Mouse (Mus musculus): ENCODE measurements at regions not wholly inside any gene's neighbourhood (a gene's known extent, or its start where the extent isn't known, plus 50 kb on each side); places are given as distances from the start of the nearest gene placed in this dataset.
A peak's percentile ranks its signal among the peaks of the same experiment; 100 is the strongest.
"Not testable (repeated sequence)": the region's sequence is repeated elsewhere in the genome, so short reads cannot be mapped to it uniquely, and the experiment has no call there.

DNA sequence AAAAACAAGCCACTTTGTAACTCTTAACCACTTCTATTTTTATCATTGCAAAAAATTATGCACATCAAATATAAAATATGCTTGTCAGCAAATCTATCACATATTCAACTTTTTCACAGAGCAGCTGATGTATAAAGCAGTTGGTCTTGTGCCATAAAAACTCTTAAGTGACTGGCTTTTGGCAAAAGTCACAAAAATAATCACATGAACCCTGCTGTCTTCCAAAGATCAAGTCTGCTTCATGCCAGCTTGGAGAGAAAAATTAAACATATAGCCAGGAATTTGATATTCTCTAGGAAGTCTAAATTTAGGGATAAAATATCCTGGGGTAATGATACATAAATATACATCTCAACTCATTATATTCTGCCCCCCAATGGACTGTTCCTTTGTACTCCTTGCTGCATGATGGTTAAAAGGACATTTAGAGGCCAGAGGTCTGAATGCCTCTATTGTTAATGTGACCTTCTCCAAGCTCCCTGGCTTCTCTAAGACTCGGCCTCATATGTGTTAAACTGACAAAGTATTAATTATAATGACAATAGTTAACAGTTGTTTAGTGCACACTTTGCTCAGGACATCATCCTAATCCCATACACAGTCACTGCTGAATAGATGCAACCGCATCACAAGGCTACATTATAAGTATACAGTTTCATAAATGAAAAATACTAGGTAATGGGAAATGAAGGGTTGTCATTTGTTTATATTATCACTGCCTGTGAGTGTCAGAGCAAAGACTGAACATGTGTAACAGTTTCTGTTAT, 422.9 kb upstream of the Hs3st1 start:
- ATAC-seq (replicated peaks; ENCODE audit: low FRiP score): no peak
- Histone ChIP-seq H3K9me3 (replicated peaks) (no peaks in the 10 kb centered on the region), H3K36me3 (no peaks in the 10 kb centered on the region), H3K27me3 (no peaks in the 10 kb centered on the region), H3K27ac (no peak overlapping the region), H3K4me3 (replicated peaks) (no peak overlapping the region), H3K4me1 (no peaks in the 10 kb centered on the region), H3K9ac (no peak overlapping the region), H3K4me2 (no peak overlapping the region)
- WGBS: 66% methylated on average over 2 of the region's 2 CpGs

DNA sequence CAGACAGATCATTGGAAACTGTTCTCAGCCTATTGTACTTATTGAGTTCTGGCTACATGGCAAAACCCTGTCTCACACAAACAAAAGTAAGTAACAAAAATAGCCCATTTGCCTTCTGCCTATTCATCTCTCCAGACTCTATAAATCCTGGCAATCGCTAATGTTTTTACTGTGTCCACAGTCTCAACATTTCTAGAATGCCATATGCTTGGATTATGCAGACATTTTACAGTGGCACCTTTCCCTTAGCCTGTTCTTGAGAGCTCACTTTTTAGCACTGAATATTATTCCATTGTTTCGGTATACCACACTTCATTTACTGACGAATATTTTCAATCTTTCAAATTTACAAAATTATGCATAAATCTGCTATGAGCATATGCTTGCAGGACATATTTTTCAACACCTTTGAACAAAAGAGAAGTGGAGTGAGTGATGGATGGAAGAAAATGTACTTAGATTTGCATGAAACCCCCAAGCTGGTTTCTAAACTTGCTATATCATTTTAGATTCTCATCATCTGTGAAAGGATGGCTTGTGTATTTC, 381.5 kb upstream of the Hs3st1 start:
- no peak for ATAC-seq (replicated peaks; ENCODE audit: low FRiP score)
- no peak overlapping the region for H3K4me2 ChIP-seq
- H3K9me3 ChIP-seq (replicated peaks): no peaks in the 10 kb centered on the region
- no peak overlapping the region for H3K27ac ChIP-seq
- H3K4me1 ChIP-seq: no peaks in the 10 kb centered on the region
- H3K4me3 ChIP-seq (replicated peaks): no peak overlapping the region
- 89% methylated on average over 3 of the region's 3 CpGs for WGBS
- H3K27me3 ChIP-seq: no peaks in the 10 kb centered on the region
- H3K36me3 ChIP-seq: no peaks in the 10 kb centered on the region
- H3K9ac ChIP-seq: no peak overlapping the region

DNA sequence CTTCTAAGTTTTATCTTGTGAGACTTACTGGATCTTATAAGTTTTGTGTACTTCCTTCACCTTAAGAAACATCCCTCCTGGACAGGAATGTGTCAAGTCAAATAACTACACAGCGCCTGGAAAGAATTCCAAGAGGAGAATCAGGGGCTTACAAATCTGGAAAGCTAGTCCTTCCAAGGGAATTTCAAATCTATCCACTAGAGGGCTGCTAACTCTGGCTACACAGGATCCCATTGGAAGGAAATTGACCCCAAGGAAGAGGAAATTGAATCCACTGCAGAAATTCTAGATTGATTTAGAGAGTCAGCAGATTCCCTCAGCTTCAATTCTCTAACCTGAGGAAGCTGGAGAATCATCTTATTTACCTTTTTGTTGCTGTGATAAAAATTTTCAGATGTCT, 369.1 kb upstream of the Hs3st1 start:
- Histone ChIP-seq H3K9me3 (replicated peaks) (no peaks in the 10 kb centered on the region), H3K4me3 (replicated peaks) (no peak overlapping the region), H3K4me1 (no peaks in the 10 kb centered on the region), H3K36me3 (no peaks in the 10 kb centered on the region), H3K27ac (no peak overlapping the region), H3K9ac (no peak overlapping the region), H3K4me2 (no peak overlapping the region), H3K27me3 (no peaks in the 10 kb centered on the region)
- ATAC-seq (replicated peaks; ENCODE audit: low FRiP score): no peak
- 74% methylated on average over 1 of the region's 1 CpGs for WGBS

DNA sequence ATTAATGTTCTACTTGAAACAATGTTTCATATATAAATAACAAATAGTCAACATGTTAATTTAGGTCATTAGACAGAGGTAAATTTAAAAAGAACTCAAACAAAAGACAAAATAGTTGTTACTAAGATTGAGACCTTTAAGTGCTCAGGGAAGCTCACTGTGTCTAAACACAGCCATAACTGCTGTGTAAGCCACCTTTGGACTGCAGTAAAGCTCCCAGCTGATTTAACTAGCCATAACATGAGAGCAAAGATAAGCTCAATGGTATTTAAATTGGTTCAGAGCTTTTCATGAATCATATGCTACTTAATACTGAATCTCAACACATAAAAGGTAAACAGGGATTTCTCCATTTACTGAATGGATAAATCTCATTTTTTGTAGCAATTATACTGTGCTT, 361.6 kb upstream of the Hs3st1 start:
- no peaks in the 10 kb centered on the region for H3K27me3 ChIP-seq
- H3K4me2 ChIP-seq: no peak overlapping the region
- no peak for ATAC-seq (replicated peaks; ENCODE audit: low FRiP score)
- no peak overlapping the region for H3K9ac ChIP-seq
- H3K4me3 ChIP-seq (replicated peaks): no peak overlapping the region
- H3K4me1 ChIP-seq: no peaks in the 10 kb centered on the region
- no peaks in the 10 kb centered on the region for H3K36me3 ChIP-seq
- H3K27ac ChIP-seq: no peak overlapping the region
- no peaks in the 10 kb centered on the region for H3K9me3 ChIP-seq (replicated peaks)

DNA sequence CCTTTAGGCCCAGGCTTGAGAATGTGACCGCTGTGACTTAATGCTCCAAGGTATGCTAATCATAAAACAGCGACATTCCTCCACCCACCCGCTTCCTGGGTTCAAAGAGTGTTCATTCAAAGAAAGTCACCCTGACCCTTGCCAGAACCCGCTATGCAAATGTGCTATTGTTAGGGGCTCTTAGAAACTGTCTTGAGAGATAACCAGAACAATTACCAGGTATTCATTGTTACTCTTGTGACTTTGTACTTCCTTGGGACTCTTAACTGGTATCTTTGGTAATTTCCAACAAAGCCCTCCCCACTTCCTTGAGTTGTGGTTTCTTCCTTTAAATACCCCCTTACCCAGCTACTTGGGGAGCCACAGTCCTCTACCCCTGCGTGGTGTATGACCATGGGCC, 334.3 kb upstream of the Hs3st1 start:
- H3K4me3 ChIP-seq (replicated peaks); H3K9me3 ChIP-seq (replicated peaks); H3K4me2 ChIP-seq; H3K4me1 ChIP-seq; H3K27ac ChIP-seq; ATAC-seq (replicated peaks; ENCODE audit: low FRiP score); H3K9ac ChIP-seq; H3K36me3 ChIP-seq; H3K27me3 ChIP-seq: not testable (repeated sequence)
- 85% methylated on average over 5 of the region's 5 CpGs for WGBS

DNA sequence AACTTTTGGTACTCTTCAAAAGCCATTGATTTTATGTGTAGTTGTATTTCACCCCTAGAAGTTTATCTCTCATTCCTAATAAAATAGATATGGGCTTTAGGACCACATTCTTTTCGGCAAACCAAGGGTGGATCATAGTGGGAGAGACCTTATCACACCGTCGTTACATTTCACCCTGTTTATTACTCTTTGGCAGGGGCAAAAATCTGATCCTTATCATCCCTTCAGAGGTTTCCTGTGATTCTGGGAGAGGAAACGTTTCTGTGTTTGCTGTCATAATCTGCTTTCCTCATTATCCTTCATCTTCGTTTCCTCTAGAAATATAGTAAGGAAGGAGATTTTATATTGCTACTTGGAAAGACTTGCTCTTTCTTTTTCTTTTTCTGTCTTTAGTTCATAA, 290.0 kb upstream of the Hs3st1 start:
- ATAC-seq (replicated peaks; ENCODE audit: low FRiP score): no peak
- Histone ChIP-seq H3K4me2 (no peak overlapping the region), H3K27ac (no peak overlapping the region), H3K4me3 (replicated peaks) (no peak overlapping the region), H3K4me1 (no peaks in the 10 kb centered on the region), H3K27me3 (no peaks in the 10 kb centered on the region), H3K9me3 (replicated peaks) (no peaks in the 10 kb centered on the region), H3K36me3 (no peaks in the 10 kb centered on the region), H3K9ac (no peak overlapping the region)
- 22% methylated on average over 5 of the region's 5 CpGs for WGBS

DNA sequence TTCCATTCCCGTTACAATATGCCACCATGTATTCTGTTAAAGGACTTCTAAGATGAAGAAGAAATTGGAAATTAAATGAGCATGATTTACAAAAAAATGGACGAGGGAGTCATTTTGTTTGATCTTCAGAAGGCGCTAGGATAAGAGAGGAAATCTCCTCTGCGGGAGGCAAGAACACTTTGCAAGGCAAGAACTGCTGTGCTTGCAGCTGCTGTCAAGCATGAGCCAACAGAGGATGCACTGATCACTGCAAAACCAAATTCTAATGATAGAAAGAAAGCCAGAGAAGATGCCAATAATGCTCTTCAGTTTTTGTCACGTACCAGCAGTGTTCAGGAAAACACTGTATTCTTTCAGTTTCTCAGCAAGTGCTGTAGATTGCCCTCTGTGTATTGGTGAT, 279.2 kb upstream of the Hs3st1 start:
- Histone ChIP-seq H3K36me3 (no peaks in the 10 kb centered on the region), H3K9me3 (replicated peaks) (no peaks in the 10 kb centered on the region), H3K4me1 (no peaks in the 10 kb centered on the region), H3K9ac (no peak overlapping the region), H3K4me3 (replicated peaks) (no peak overlapping the region), H3K27me3 (no peaks in the 10 kb centered on the region), H3K4me2 (no peak overlapping the region), H3K27ac (no peak overlapping the region)
- WGBS: 80% methylated on average over 5 of the region's 5 CpGs
- no peak for ATAC-seq (replicated peaks; ENCODE audit: low FRiP score)

DNA sequence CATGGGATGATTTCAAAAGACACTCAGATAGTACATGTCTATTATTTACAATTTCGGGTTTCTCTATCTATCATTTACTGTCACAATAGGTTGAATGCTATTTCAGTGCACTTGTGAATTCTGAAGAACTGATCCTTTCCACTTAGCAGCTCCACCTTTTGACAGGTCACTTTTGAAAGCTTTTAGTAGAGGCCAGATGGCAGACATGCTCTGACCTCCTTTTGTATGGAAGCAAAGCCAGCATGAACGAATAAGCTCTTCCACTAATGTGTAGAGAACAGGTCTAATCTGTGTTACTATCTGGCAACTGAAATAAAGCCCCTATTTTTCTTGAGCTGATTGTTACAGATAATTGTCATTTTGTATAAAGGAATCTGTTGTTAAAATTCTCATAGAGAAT, 278.4 kb upstream of the Hs3st1 start:
- WGBS: 86% methylated on average over 2 of the region's 2 CpGs

DNA sequence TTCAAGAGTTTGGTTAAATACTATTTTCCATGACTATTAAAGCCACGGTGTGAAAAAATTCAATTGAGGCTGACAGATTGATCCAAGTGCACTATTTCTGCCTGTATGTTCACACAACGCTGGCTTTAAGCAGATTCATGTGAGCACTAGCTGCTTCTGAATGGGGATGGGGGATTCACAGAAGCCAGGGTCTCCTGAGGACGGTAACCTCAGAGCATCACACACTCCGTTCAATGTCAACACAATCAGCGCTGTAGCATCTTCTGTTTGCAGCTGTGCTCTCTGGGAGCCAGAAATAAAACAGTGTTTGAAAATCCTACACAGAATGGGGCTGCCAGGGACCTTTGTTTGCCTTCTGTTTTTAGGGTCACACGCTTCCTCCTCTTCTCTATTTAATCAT, 275.0 kb upstream of the Hs3st1 start:
- Histone ChIP-seq H3K4me1 (no peaks in the 10 kb centered on the region), H3K4me2 (no peak overlapping the region), H3K27me3 (no peaks in the 10 kb centered on the region), H3K36me3 (no peaks in the 10 kb centered on the region), H3K27ac (no peak overlapping the region), H3K9me3 (replicated peaks) (no peaks in the 10 kb centered on the region), H3K4me3 (replicated peaks) (no peak overlapping the region), H3K9ac (no peak overlapping the region)
- no peak for ATAC-seq (replicated peaks; ENCODE audit: low FRiP score)
- WGBS: 90% methylated on average over 6 of the region's 6 CpGs

More for the DNA sequence above, 278.4 kb upstream of the Hs3st1 start:
- Histone ChIP-seq H3K4me3 (replicated peaks) (no peak overlapping the region), H3K4me1 (no peaks in the 10 kb centered on the region), H3K36me3 (no peaks in the 10 kb centered on the region), H3K27me3 (no peaks in the 10 kb centered on the region), H3K9ac (no peak overlapping the region), H3K4me2 (no peak overlapping the region), H3K9me3 (replicated peaks) (no peaks in the 10 kb centered on the region), H3K27ac (no peak overlapping the region)
- no peak for ATAC-seq (replicated peaks; ENCODE audit: low FRiP score)

DNA sequence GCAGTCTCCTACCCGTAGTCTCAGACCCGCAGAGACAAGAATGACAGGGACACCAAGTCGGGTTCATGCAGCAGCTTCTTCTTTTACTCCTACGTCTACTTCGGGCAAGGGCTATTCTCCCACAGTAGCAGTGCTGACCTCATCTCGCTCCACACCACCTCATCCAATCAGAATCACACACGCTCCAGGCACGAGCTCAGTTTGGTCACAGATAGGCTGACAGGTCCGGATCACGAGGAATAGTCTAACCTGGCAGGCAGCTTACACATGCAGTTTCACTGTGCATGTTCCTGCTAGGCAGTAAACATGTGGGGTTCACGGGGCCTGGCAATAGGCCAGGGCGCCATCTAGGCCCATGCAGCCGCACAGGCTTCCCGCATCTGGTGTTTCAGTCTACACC, 260.7 kb upstream of the Hs3st1 start:
- Histone ChIP-seq H3K36me3 (no peaks in the 10 kb centered on the region), H3K4me3 (replicated peaks) (no peak overlapping the region), H3K27me3 (no peaks in the 10 kb centered on the region), H3K9ac (no peak overlapping the region), H3K4me2 (no peak overlapping the region), H3K27ac (no peak overlapping the region), H3K9me3 (replicated peaks) (no peaks in the 10 kb centered on the region), H3K4me1 (no peaks in the 10 kb centered on the region)
- 85% methylated on average over 14 of the region's 14 CpGs for WGBS
- no peak for ATAC-seq (replicated peaks; ENCODE audit: low FRiP score)

DNA sequence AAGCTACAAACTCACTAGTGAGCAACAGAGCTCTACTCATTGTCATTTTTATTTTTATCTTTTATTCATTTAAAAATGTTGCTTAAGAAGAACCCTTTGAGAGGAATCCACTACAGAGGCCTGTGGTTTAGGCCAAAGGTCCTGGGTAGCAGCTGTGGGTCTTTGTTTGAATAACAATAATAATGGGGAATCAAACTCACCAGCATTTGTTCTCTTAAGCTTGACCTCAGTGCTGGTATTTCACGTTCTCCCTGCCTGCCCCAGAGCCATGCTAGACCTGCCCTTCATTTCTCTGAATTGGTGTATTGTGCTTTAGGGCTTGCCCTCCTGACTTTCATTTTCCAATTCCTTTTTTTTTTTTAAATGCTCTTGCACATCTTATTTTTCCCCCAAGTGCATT, 232.8 kb upstream of the Hs3st1 start:
- no peak for ATAC-seq (replicated peaks; ENCODE audit: low FRiP score)
- H3K36me3 ChIP-seq: no peaks in the 10 kb centered on the region
- 21% methylated on average over 1 of the region's 1 CpGs for WGBS

DNA sequence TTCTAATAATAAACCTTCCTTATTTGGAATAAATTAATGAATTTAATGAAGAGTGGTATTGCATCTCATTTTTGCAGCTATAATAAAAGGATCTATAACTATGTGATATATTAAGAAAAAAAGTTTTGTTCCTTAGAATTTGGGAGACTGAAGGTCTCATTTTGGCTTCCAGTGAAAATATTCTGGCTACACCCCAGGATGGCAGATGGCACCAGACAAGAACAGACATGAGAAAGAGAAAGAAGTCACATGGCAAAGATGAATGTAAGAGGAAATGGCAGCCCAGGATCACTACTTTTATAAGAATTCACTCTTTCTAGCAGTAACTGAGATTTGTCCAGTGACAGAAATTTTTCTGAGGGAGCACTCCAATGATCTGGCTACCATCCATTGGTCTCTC, 209.1 kb upstream of the Hs3st1 start:
- H3K36me3 ChIP-seq: no peaks in the 10 kb centered on the region
- no peak overlapping the region for H3K27ac ChIP-seq
- H3K27me3 ChIP-seq: no peaks in the 10 kb centered on the region
- no peaks in the 10 kb centered on the region for H3K9me3 ChIP-seq (replicated peaks)
- H3K4me1 ChIP-seq: no peaks in the 10 kb centered on the region
- H3K4me2 ChIP-seq: no peak overlapping the region
- no peak overlapping the region for H3K9ac ChIP-seq
- no peak overlapping the region for H3K4me3 ChIP-seq (replicated peaks)
- ATAC-seq (replicated peaks; ENCODE audit: low FRiP score): no peak

More for the DNA sequence above, 232.8 kb upstream of the Hs3st1 start:
- H3K4me3 ChIP-seq (replicated peaks): no peak overlapping the region
- no peak overlapping the region for H3K9ac ChIP-seq
- H3K27ac ChIP-seq: no peak overlapping the region
- H3K4me1 ChIP-seq: no peaks in the 10 kb centered on the region
- H3K9me3 ChIP-seq (replicated peaks): no peaks in the 10 kb centered on the region
- no peaks in the 10 kb centered on the region for H3K27me3 ChIP-seq
- H3K4me2 ChIP-seq: no peak overlapping the region

DNA sequence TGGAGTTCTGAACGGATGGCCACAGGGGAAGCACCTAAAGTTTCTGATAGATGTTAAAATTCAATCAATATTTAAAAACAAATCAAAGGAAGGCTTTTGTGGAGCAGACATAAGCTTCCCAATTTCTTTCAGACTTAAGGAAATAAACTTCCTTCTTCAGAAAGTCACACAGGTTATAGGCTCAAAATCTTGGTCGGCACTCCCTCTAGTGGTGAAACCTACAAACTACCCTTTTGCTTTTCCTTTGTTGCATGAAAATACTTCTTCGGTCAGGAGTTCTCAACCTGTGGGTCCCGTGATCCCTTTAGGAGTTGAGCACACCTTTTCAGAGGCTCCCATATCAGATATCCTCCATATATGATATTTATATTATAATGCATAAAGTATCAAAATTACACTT, 205.7 kb upstream of the Hs3st1 start:
- WGBS: 29% methylated on average over 4 of the region's 4 CpGs
- 0 out of 2 replicates have a peak, but pooled peaks have one; percentile 36 for ATAC-seq (replicated peaks; ENCODE audit: low FRiP score)

More for the DNA sequence above, 205.7 kb upstream of the Hs3st1 start:
- Histone ChIP-seq H3K36me3 (no peaks in the 10 kb centered on the region), H3K9me3 (replicated peaks) (no peaks in the 10 kb centered on the region), H3K4me2 (no peak overlapping the region), H3K4me1 (no peaks in the 10 kb centered on the region), H3K9ac (no peak overlapping the region), H3K4me3 (replicated peaks) (no peak overlapping the region), H3K27ac (no peak overlapping the region), H3K27me3 (no peaks in the 10 kb centered on the region)
